Mouse (Mus musculus) urinary bladder, adult 18-20 months (tissue): ENCODE measurements around the gene Cyp46a1.

Experiments used
- DNase-seq, 2 experiments: peaks; one replicate each; pipeline ENCODE4 v3.0.0; 2022; ENCODE audit warnings: low spot score in 2 of 2, mixed read lengths in 2 of 2

Gene Cyp46a1

GRCm38 (mm10) chr12:108311741-108312290 lies 22.4 kb upstream of the Cyp46a1 start:
- DNase-seq = no peak

DNA sequence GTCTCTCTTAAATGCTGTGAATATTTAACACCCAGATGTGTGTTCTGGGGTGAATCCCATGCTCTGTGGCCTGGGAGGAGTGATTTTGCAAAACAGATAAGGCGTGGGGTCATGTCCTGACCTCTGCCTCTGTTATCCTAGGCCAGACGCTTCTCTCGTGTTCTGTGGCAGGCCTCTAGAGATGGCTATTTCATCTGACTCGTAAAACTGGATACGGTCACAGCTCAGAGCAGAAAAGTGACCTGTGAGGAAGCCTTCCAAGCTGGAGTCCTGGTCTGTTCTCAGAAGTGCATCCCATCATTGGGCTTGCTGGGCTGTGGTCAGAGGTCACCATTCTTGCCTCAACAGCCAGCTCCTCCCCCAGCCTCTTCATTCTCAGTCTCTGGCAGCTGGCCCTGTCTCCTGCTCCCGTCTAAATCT lies 21.7 kb upstream of the Cyp46a1 start:
- no peak for DNase-seq

DNA sequence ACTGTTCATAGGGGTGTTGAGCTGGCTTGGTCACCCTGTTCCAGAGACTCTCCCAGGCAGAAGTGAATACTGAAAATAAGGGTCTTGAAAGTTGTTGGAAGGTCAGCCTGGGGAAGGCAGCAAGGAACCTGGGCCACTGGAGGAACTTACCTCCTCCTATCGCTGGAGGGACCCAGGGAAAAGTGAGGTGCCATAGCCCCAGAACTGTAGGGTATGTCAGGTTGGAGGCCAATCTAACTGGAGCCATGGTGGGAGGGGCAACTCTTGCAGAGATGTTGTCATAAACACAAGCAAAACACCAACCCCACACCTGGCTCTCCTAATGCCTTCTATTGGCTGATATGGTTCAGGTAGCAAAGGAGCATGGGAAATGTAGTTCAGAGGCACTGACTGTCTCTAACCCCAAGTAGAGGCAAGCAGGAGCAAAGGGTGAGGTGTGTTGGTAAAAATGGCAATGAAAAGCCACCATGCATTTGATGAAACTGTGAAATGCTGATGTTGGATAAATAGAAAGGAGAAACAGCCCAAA lies 20.9 kb upstream of the Cyp46a1 start:
- DNase-seq = no peak

DNA sequence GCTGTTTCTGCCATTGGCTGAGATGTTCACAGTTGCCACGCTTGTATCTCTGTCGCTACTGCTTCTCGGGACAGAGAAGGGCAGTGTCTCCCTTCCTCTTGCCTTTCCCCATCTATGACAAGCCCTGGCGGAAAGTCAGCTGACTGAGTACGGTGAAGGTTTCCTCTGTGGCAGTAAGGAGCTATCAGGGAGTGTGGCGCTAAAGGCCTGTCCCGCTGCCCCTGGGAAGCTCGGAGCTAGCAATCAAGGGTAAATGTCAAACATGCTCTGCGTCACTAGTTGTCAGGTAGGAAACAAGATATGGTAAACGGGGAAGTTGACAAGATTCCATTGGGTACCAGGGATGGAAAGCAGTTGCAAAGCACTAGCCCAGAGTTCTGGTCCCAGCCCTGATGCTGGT lies 18.4 kb upstream of the Cyp46a1 start:
- DNase-seq = no peak

- DNase-seq = no peak
These were observed 17.5 kb upstream of the Cyp46a1 start for GRCm38 (mm10) chr12:108316655-108317054.

DNA sequence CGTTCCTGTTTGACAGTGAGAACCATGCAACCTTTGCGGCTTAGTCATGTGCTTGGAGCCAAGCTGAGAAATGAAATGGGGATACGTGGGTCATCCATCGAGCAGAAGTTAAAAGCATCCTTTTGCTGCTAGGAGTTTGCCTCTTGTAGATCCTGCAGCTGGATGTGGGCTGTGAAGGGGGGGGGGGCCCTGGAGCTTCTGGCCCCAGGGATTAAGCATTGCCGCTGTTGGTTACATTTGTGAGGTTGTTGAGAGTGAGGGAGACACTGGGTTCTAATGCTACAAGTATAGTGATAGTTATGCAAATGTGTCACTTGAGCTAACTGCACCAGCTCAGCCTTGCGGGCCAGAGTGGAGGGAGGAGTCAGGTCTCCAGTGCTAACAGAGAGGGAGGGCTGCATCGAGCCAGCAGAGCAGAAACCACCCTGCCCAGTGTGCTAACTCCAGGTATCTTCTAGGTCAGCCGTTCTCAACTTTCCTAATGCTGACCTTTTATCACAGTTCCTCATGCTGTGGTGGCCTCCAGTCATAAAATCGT lies 16.9 kb upstream of the Cyp46a1 start:
- DNase-seq = no peak

GRCm38 (mm10) chr12:108317826-108318430 lies 16.3 kb upstream of the Cyp46a1 start:
- DNase-seq = no peak

DNA sequence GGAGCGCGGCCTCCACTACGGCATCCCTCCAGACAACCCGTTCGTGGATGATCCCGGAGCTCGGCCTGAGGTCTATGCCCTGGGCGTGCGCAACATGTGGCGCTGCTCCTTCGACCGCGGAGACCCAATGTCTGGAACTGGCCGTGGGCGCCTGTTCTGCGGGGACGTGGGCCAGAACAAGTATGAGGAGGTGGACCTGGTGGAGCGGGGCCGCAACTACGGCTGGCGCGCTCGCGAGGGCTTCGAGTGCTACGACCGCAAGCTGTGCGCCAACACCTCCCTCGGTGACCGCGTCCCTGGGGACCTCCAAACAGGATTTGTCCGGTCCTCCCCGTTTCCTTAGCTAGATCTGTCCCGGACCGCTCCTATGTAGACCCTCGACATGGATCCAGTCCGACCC lies 15.7 kb upstream of the Cyp46a1 start:
- DNase-seq = no peak

DNA sequence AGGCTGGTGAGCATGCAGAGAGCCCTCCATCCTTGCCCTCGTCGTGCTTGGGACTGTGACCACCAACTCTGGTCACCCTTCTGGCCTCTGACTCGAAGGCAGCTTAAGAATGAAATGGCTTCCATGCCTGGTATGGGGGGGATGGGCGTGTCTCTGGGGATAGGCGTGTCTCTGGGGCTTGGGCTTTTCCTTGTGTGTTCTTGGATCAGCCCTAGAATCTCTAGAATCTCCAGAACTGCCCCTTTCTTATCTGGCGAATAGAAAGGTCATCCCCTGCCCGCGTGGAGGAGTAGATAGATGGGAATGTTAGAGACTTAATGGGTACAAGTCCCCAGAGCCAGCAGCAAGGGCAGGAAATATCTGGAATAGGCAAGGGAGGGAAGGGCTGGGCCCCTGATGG lies 14.1 kb upstream of the Cyp46a1 start:
- no peak for DNase-seq

- DNase-seq = no peak
These were observed 7.8 kb upstream of the Cyp46a1 start for GRCm38 (mm10) chr12:108326401-108326800.

GRCm38 (mm10) chr12:108327889-108328491 lies 6.2 kb upstream of the Cyp46a1 start:
- DNase-seq = no peak

- DNase-seq = peak; percentile 70 to 79
These were observed 1.1 kb upstream of the Cyp46a1 start for GRCm38 (mm10) chr12:108333056-108333455.

- DNase-seq = no peak
These were observed 699 bp upstream of the Cyp46a1 start for GRCm38 (mm10) chr12:108333481-108333882.

GRCm38 (mm10) chr12:108334529-108334928 lies 348 bp downstream of the Cyp46a1 start:
- DNase-seq = peak in 1 of 2 experiments; percentile 19

DNA sequence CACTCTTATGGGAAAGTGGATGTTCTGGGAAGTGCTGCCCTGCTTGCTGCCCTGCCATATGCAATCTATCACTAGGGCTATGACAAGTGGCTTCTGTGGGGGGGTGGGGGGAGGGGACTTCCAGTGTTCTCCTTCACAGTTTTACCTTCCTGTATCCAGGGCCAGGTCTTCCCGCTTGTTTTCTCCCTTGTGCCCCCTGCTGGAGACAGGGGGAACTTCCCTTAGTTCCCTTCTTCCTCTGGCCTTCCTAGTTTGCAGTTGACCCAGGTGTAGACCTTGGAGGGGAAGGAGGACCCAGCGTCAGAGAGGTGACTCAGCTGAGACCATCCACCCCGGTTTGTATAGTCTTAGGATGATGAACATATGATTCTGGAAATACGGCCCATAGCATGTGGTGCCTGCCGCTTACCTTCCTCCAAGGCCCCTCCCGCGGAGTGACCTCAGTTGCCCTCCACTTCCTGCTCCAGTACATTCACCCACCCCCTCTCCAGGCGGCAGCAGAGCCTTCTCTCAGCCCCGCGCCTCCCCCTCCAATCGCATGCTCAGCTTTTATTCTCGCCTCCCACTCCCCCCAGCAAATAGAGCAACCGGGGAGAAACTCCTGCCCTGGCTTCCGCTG lies 4.5 kb downstream of the Cyp46a1 start:
- DNase-seq = no peak

- no peak for DNase-seq
These were observed 14.0 kb downstream of the Cyp46a1 start for GRCm38 (mm10) chr12:108348151-108348550.

- no peak for DNase-seq
These were observed 14.8 kb downstream of the Cyp46a1 start for GRCm38 (mm10) chr12:108349026-108349425.

DNA sequence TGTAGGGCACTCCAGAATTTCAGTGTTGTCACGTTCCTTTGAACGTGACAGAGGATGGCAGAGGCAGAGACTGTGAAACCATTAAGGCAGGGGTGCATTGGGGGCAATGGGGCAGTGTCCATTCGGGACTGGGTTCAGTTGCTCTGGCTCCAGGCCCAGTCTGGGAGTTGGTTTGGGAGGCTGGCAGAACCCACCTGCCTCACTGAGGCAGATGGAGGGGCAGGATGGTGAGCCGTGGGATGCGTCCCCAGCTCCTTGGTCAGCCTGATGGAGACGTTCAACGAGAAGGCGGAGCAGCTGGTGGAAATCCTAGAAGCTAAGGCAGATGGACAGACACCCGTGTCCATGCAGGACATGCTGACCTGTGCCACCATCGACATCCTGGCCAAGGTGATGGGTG lies 16.8 kb downstream of the Cyp46a1 start:
- no peak for DNase-seq

DNA sequence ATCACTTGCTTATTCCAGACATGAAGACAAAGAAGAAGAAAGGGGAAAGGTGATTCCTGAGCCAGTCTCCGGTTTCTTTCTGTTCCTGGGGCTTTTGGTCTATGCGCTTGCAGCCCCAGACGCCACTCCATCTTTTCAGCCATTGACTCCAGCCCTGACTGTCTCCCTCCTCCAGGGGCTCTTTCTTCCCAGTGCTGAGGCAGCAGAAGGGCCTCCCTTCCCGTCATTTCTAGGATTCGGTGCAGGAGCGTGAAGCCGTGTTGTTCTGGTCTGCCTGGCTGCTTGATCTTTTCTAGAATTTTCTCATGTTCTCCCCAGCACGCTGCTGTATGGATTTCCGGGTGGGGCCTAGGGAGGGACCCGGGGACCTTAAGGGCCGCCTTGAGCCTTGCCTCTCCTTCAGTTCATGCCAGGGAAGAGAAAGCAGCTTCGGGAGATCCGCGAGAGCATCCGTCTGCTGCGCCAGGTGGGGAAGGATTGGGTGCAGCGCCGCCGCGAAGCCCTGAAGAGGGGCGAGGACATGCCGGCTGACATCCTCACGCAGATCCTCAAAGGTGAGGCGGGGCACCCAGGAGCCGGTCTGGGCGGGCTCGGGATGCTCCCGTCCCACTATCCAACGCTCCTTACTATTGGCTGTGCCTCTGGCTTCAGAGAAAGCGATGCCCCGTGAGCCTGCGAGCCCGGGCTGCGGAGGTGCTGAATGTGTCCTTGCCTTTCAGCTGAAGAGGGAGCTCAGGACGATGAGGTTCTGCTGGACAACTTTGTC lies 18.4 kb downstream of the Cyp46a1 start:
- no peak for DNase-seq

GRCm38 (mm10) chr12:108354284-108354683 lies 20.1 kb downstream of the Cyp46a1 start:
- no peak for DNase-seq

DNA sequence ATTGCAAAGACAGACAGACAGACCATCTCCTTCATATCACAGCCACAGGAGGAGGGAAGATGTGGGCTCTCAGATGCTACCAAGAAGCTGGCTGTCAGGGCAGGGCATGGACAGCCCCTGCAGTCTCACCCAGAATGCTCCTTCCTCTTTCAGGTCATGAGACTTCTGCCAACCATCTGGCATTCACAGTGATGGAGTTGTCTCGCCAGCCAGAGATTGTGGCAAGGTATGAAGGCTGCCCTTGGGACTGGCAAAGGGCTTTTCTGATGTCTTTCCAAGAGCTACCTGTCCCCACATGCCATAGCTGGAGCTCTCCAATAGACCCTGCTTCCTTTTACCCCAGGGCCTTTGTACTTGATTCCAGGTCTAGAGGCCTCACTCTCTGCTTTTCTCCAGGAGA lies 21.1 kb downstream of the Cyp46a1 start:
- DNase-seq = no peak

DNA sequence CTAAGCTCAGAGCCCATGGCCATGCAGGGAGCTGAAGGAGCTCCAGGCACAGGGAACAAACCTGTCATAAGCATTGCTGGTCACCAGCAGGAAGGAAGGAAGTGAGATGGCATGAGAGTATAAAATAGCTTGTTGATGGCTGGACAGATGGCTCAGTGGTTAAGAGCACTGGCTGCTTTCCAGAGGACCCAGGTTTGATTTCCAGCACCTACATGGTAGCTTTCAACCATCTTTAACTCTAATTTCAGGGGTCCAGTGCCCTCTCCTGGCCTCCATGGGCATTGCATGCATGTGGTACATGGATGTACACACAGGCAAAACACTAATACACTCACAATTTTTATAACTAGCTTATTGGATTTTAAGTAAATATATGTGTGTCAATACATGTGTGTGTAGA lies 21.8 kb downstream of the Cyp46a1 start:
- DNase-seq = no peak
